Mouse (Mus musculus): Measurements from ENCODE around the gene Cul7. TPM values are rescaled to one million over a fixed set of nuclear protein-coding genes. Genes with fewer than 3 reads are reported as not detected.

Gene Cul7
- polyA plus RNA-seq, 1 experiment from 2014 or later = 28.1 TPM

DNA sequence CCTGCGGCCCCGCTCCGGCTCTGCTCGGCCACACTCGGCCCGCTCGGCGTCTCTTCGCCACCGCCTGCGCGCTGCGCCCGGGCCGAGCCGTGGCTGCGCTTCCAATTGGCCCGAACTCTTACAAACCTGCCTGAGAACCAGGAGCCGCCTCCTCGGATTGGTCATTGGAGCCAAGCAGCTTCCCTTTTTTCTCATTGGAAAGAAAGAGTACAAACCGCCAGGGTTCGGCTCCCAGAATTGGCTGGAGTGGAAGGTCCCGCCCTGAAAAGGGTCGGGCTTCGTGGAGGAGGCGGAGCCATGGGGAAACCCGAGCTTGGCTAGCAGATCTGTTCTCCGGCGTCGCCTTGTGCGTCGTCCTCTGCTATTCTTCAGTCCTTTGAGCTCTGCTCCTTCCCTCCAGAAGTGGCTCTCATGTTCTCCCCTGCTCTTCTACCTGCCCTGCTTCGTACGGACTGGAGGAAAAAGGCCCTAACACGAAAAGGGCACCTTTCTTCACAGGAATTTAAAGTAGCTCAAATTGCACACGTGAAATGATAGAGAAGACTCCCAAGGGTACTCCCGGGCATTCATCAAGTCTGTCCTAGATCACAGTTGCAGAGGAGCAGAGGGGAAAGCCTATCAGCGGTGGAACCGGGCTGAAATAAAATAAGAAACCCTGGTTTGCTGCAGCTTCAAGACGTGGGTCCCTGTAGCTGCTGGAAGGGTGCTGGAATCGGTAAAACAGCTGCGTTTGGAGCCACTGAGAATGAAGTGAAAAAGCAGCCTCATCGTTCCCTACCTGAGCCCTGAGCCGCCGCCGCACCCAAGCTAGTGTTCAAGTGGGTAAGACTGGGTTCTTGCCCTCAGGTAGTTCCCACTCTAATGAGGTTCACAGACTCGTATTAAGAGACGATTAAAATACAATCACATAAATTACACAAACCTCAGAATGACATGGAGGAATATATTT, 55.0 kb downstream of the Cul7 start, which contains the start of gene Ppp2r5d:
Gene Ppp2r5d, minus strand, starts transcription at position 225 of the 949 bp plus-strand sequence.
- Histone ChIP-seq H3K9ac (replicated peaks; ENCODE audit: low read length) (peak within 1 kb of the TSS; percentile 90), H3K27me3 (ENCODE audit: control insufficient read depth, insufficient read depth, low read length) (no peaks in the 10 kb centered on the region), H3K9me3 (replicated peaks; ENCODE audit: control insufficient read depth, low read length) (no peaks in the 10 kb centered on the region), H3K4me2 (ENCODE audit: low read depth, low read length) (peak within 1 kb of the TSS; percentile 70), H3K4me3 (ENCODE audit: low read depth, low read length) (peak within 1 kb of the TSS; percentile 91), H3K36me3 (replicated peaks; ENCODE audit: control insufficient read depth, insufficient read depth, low read depth, low read length) (no peaks in the 10 kb centered on the region), H3K4me1 (ENCODE audit: control insufficient read depth, insufficient read depth, low read length) (peaks cover 10% of the 10 kb centered on the region), H3K27ac (replicated peaks; ENCODE audit: low read depth, low read length) (peak within 1 kb of the TSS; percentile 85)
- DNase-seq (ENCODE audit: low spot score) (peak; percentile 99), ATAC-seq (replicated peaks; ENCODE audit: insufficient number of reproducible peaks, low FRiP score, low TSS enrichment, low read depth) (peak; percentile 94)
- WGBS = under 1% methylated on average over 48 of the region's 48 CpGs

GRCm38 (mm10) chr17:46706375-46707089, 56.4 kb downstream of the Cul7 start:
- Histone ChIP-seq H3K9me3 (replicated peaks; ENCODE audit: control insufficient read depth, low read length) (no peaks in the 10 kb centered on the region), H3K4me1 (ENCODE audit: control insufficient read depth, insufficient read depth, low read length) (peaks cover 10% of the 10 kb centered on the region), H3K4me3 (ENCODE audit: low read depth, low read length) (no peak overlapping the region), H3K9ac (replicated peaks; ENCODE audit: low read length) (no peak overlapping the region), H3K4me2 (ENCODE audit: low read depth, low read length) (no peak overlapping the region), H3K36me3 (replicated peaks; ENCODE audit: control insufficient read depth, insufficient read depth, low read depth, low read length) (no peaks in the 10 kb centered on the region), H3K27ac (replicated peaks; ENCODE audit: low read depth, low read length) (no peak overlapping the region), H3K27me3 (ENCODE audit: control insufficient read depth, insufficient read depth, low read length) (no peaks in the 10 kb centered on the region)
- no peak for DNase-seq (ENCODE audit: low spot score)
- 91% methylated on average over 14 of the region's 14 CpGs for WGBS
- no peak for ATAC-seq (replicated peaks; ENCODE audit: insufficient number of reproducible peaks, low FRiP score, low TSS enrichment, low read depth)

- H3K27me3 ChIP-seq (ENCODE audit: control insufficient read depth, insufficient read depth, low read length) = no peaks in the 10 kb centered on the region
- peak within 1 kb of the TSS; percentile 97 for H3K4me3 ChIP-seq (ENCODE audit: low read depth, low read length)
- peak within 1 kb of the TSS; percentile 87 for H3K4me2 ChIP-seq (ENCODE audit: low read depth, low read length)
- H3K4me1 ChIP-seq (ENCODE audit: control insufficient read depth, insufficient read depth, low read length) = no peaks in the 10 kb centered on the region
- ATAC-seq (replicated peaks; ENCODE audit: insufficient number of reproducible peaks, low FRiP score, low TSS enrichment, low read depth) (peak; percentile 55), DNase-seq (ENCODE audit: low spot score) (peak; percentile 98)
- WGBS = 9% methylated on average over 36 of the region's 36 CpGs
- H3K9ac ChIP-seq (replicated peaks; ENCODE audit: low read length) = peak within 1 kb of the TSS; percentile 85
- no peaks in the 10 kb centered on the region for H3K9me3 ChIP-seq (replicated peaks; ENCODE audit: control insufficient read depth, low read length)
- peak within 1 kb of the TSS; percentile 56; the same call in 1 of the 2 replicates for H3K27ac ChIP-seq (replicated peaks; ENCODE audit: low read depth, low read length)
- no peaks in the 10 kb centered on the region; the same call in 1 of the 2 replicates for H3K36me3 ChIP-seq (replicated peaks; ENCODE audit: control insufficient read depth, insufficient read depth, low read depth, low read length)
Measured at GRCm38 (mm10) chr17:46710959-46711597, 60.9 kb downstream of the Cul7 start, which contains the start of gene Pex6. Gene Pex6 (plus strand): TSS chr17:46711463.

DNA sequence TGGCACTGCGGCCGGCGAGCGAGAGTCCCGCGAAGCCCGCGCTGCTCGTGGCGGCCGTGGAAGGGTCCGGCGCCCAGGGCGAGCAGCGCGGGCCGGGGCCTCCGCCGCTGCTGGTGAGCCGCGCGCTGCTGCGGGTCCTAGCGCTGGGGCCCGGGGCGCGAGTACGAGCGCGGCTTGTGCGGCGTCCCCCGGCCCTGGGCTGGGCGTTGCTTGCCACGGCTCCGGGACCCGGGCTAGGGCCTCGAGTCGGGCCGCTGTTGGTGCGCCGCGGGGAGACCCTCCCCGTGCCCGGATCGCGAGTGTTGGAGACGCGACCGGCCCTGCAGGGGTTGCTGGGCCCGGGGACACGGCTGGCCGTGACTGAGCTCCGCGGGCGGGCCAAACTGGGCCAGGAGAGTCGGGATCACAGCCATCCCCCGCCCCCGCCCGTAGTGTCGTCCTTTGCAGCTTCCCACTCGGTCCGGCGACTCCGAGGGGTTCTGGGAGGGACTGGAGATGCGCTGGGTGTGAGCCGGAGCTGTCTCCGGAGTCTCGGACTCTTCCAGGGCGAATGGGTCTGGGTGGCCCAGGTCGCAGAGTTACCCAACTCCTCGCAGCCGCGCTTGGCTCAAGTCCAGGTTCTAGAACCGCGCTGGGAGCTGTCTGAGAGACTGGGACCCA, 61.6 kb downstream of the Cul7 start:
- WGBS = under 1% methylated on average over 75 of the region's 76 CpGs
- DNase-seq (ENCODE audit: low spot score) = peak; percentile 10
- Histone ChIP-seq H3K4me2 (ENCODE audit: low read depth, low read length) (peak overlapping the region; percentile 87), H3K4me1 (ENCODE audit: control insufficient read depth, insufficient read depth, low read length) (no peaks in the 10 kb centered on the region), H3K9me3 (replicated peaks; ENCODE audit: control insufficient read depth, low read length) (no peaks in the 10 kb centered on the region), H3K27me3 (ENCODE audit: control insufficient read depth, insufficient read depth, low read length) (no peaks in the 10 kb centered on the region), H3K36me3 (replicated peaks; ENCODE audit: control insufficient read depth, insufficient read depth, low read depth, low read length) (no peaks in the 10 kb centered on the region; the same call in none of the 2 replicates), H3K9ac (replicated peaks; ENCODE audit: low read length) (peak overlapping the region; percentile 85), H3K4me3 (ENCODE audit: low read depth, low read length) (peak overlapping the region; percentile 97), H3K27ac (replicated peaks; ENCODE audit: low read depth, low read length) (peak overlapping the region; percentile 56; the same call in 1 of the 2 replicates)
- ATAC-seq (replicated peaks; ENCODE audit: insufficient number of reproducible peaks, low FRiP score, low TSS enrichment, low read depth) = peak; percentile 56; the same call in 1 of the 2 replicates

DNA sequence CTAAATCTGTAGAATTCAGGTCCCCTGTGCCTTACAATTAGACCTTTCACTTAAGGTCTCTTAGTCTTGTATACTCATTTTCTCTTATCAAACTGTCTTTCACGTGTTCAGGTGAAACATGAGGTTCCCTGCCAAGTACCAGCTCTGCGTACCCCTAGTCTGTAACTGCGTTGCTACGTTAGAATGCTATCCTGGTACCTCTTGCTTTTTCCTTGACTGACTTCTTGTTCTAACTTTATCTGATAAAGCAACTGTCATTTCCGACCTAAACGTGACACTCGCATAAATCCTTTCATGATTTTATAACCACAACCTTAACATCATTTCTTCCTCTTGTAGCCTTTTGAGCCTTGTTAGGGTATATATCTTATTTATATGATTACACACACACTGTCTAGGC, 62.3 kb downstream of the Cul7 start:
- H3K27me3 ChIP-seq (ENCODE audit: control insufficient read depth, insufficient read depth, low read length) = no peaks in the 10 kb centered on the region
- DNase-seq (ENCODE audit: low spot score) (no peak), ATAC-seq (replicated peaks; ENCODE audit: insufficient number of reproducible peaks, low FRiP score, low TSS enrichment, low read depth) (no peak)
- 75% methylated on average over 7 of the region's 7 CpGs for WGBS
- peak overlapping the region; percentile 87 for H3K4me2 ChIP-seq (ENCODE audit: low read depth, low read length)
- H3K9me3 ChIP-seq (replicated peaks; ENCODE audit: control insufficient read depth, low read length) = no peaks in the 10 kb centered on the region
- H3K27ac ChIP-seq (replicated peaks; ENCODE audit: low read depth, low read length) = no peak overlapping the region
- no peaks in the 10 kb centered on the region; the same call in none of the 2 replicates for H3K36me3 ChIP-seq (replicated peaks; ENCODE audit: control insufficient read depth, insufficient read depth, low read depth, low read length)
- peak overlapping the region; percentile 85 for H3K9ac ChIP-seq (replicated peaks; ENCODE audit: low read length)
- no peaks in the 10 kb centered on the region for H3K4me1 ChIP-seq (ENCODE audit: control insufficient read depth, insufficient read depth, low read length)
- peak overlapping the region; percentile 97 for H3K4me3 ChIP-seq (ENCODE audit: low read depth, low read length)

- Histone ChIP-seq H3K27ac (replicated peaks; ENCODE audit: low read depth, low read length) (no peak overlapping the region), H3K4me3 (ENCODE audit: low read depth, low read length) (no peak overlapping the region), H3K4me2 (ENCODE audit: low read depth, low read length) (no peak overlapping the region), H3K9ac (replicated peaks; ENCODE audit: low read length) (no peak overlapping the region), H3K9me3 (replicated peaks; ENCODE audit: control insufficient read depth, low read length) (no peaks in the 10 kb centered on the region), H3K4me1 (ENCODE audit: control insufficient read depth, insufficient read depth, low read length) (no peaks in the 10 kb centered on the region), H3K27me3 (ENCODE audit: control insufficient read depth, insufficient read depth, low read length) (no peaks in the 10 kb centered on the region), H3K36me3 (replicated peaks; ENCODE audit: control insufficient read depth, insufficient read depth, low read depth, low read length) (no peaks in the 10 kb centered on the region; the same call in none of the 2 replicates)
- ATAC-seq (replicated peaks; ENCODE audit: insufficient number of reproducible peaks, low FRiP score, low TSS enrichment, low read depth) (no peak), DNase-seq (ENCODE audit: low spot score) (no peak)
- WGBS = 92% methylated on average over 9 of the region's 9 CpGs
Measured at GRCm38 (mm10) chr17:46713849-46714248, 63.7 kb downstream of the Cul7 start.
